Mouse (Mus musculus): ENCODE results near the gene Fhit. TPM values are rescaled to one million over a fixed set of nuclear protein-coding genes. Genes with fewer than 3 reads are reported as not detected.

The Fhit gene
- polyA plus RNA-seq, 1 experiment: 3.7 TPM

- H3K4me3 ChIP-seq (ENCODE audit: low read depth, low read length): no peak overlapping the region
- TF ChIP-seq POLR2A (IDR thresholded peaks at IDR 0.05; ENCODE audit: low read depth, low read length) (no peak), CTCF (IDR thresholded peaks at IDR 0.05; ENCODE audit: extremely low read depth, insufficient read length, insufficient replicate concordance, low read depth, low read length) (no peak)
- 58% methylated on average over 9 of the region's 9 CpGs for WGBS
- no peaks in the 10 kb centered on the region for H3K36me3 ChIP-seq (ENCODE audit: control insufficient read depth, insufficient read depth, low read length)
- H3K27me3 ChIP-seq (ENCODE audit: control insufficient read depth, insufficient read depth, low read length): no peaks in the 10 kb centered on the region
- H3K4me1 ChIP-seq (ENCODE audit: control insufficient read depth, insufficient read depth, insufficient read length, low read length): no peaks in the 10 kb centered on the region
- no peak overlapping the region for H3K27ac ChIP-seq (ENCODE audit: insufficient read depth, low read depth, low read length)
These were observed 1517.3 kb downstream of the Fhit start for GRCm38 (mm10) chr14:9644216-9645166.

- no peaks in the 10 kb centered on the region for H3K4me1 ChIP-seq (ENCODE audit: control insufficient read depth, insufficient read depth, insufficient read length, low read length)
- H3K27me3 ChIP-seq (ENCODE audit: control insufficient read depth, insufficient read depth, low read length): no peaks in the 10 kb centered on the region
- no peak overlapping the region for H3K27ac ChIP-seq (ENCODE audit: insufficient read depth, low read depth, low read length)
- 77% methylated on average over 7 of the region's 7 CpGs for WGBS
- H3K4me3 ChIP-seq (ENCODE audit: low read depth, low read length): no peak overlapping the region
- no peaks in the 10 kb centered on the region for H3K36me3 ChIP-seq (ENCODE audit: control insufficient read depth, insufficient read depth, low read length)
- TF ChIP-seq CTCF (IDR thresholded peaks at IDR 0.05; ENCODE audit: extremely low read depth, insufficient read length, insufficient replicate concordance, low read depth, low read length) (no peak), POLR2A (IDR thresholded peaks at IDR 0.05; ENCODE audit: low read depth, low read length) (no peak)
These were observed 1518.1 kb downstream of the Fhit start for GRCm38 (mm10) chr14:9643700-9644099.

- Histone ChIP-seq H3K27me3 (ENCODE audit: control insufficient read depth, insufficient read depth, low read length) (no peaks in the 10 kb centered on the region), H3K4me1 (ENCODE audit: control insufficient read depth, insufficient read depth, insufficient read length, low read length) (no peaks in the 10 kb centered on the region), H3K27ac (ENCODE audit: insufficient read depth, low read depth, low read length) (no peak overlapping the region), H3K4me3 (ENCODE audit: low read depth, low read length) (no peak overlapping the region), H3K36me3 (ENCODE audit: control insufficient read depth, insufficient read depth, low read length) (no peaks in the 10 kb centered on the region)
- TF ChIP-seq POLR2A (IDR thresholded peaks at IDR 0.05; ENCODE audit: low read depth, low read length) (no peak), CTCF (IDR thresholded peaks at IDR 0.05; ENCODE audit: extremely low read depth, insufficient read length, insufficient replicate concordance, low read depth, low read length) (no peak)
- WGBS: 63% methylated on average over 6 of the region's 6 CpGs
These were observed 1519.2 kb downstream of the Fhit start for GRCm38 (mm10) chr14:9642628-9643027.

GRCm38 (mm10) chr14:9642068-9642467, 1519.8 kb downstream of the Fhit start:
- Histone ChIP-seq H3K4me1 (ENCODE audit: control insufficient read depth, insufficient read depth, insufficient read length, low read length) (no peaks in the 10 kb centered on the region), H3K4me3 (ENCODE audit: low read depth, low read length) (no peak overlapping the region), H3K36me3 (ENCODE audit: control insufficient read depth, insufficient read depth, low read length) (no peaks in the 10 kb centered on the region), H3K27me3 (ENCODE audit: control insufficient read depth, insufficient read depth, low read length) (no peaks in the 10 kb centered on the region), H3K27ac (ENCODE audit: insufficient read depth, low read depth, low read length) (no peak overlapping the region)
- WGBS: 88% methylated on average over 3 of the region's 3 CpGs
- TF ChIP-seq POLR2A (IDR thresholded peaks at IDR 0.05; ENCODE audit: low read depth, low read length) (no peak), CTCF (IDR thresholded peaks at IDR 0.05; ENCODE audit: extremely low read depth, insufficient read length, insufficient replicate concordance, low read depth, low read length) (no peak)

GRCm38 (mm10) chr14:9634247-9634991, 1527.4 kb downstream of the Fhit start:
- H3K4me1 ChIP-seq (ENCODE audit: control insufficient read depth, insufficient read depth, insufficient read length, low read length): no peaks in the 10 kb centered on the region
- H3K27ac ChIP-seq (ENCODE audit: insufficient read depth, low read depth, low read length): no peak overlapping the region
- no peaks in the 10 kb centered on the region for H3K36me3 ChIP-seq (ENCODE audit: control insufficient read depth, insufficient read depth, low read length)
- WGBS: 39% methylated on average over 1 of the region's 1 CpGs
- TF ChIP-seq CTCF (IDR thresholded peaks at IDR 0.05; ENCODE audit: extremely low read depth, insufficient read length, insufficient replicate concordance, low read depth, low read length): no peak
- TF ChIP-seq POLR2A (IDR thresholded peaks at IDR 0.05; ENCODE audit: low read depth, low read length): no peak
- H3K4me3 ChIP-seq (ENCODE audit: low read depth, low read length): no peak overlapping the region
- no peaks in the 10 kb centered on the region for H3K27me3 ChIP-seq (ENCODE audit: control insufficient read depth, insufficient read depth, low read length)

GRCm38 (mm10) chr14:9632537-9632936, 1529.3 kb downstream of the Fhit start:
- 69% methylated on average over 3 of the region's 3 CpGs for WGBS
- Histone ChIP-seq H3K4me3 (ENCODE audit: low read depth, low read length) (no peak overlapping the region), H3K4me1 (ENCODE audit: control insufficient read depth, insufficient read depth, insufficient read length, low read length) (no peaks in the 10 kb centered on the region), H3K36me3 (ENCODE audit: control insufficient read depth, insufficient read depth, low read length) (no peaks in the 10 kb centered on the region), H3K27ac (ENCODE audit: insufficient read depth, low read depth, low read length) (no peak overlapping the region), H3K27me3 (ENCODE audit: control insufficient read depth, insufficient read depth, low read length) (no peaks in the 10 kb centered on the region)
- TF ChIP-seq CTCF (IDR thresholded peaks at IDR 0.05; ENCODE audit: extremely low read depth, insufficient read length, insufficient replicate concordance, low read depth, low read length): no peak
- TF ChIP-seq POLR2A (IDR thresholded peaks at IDR 0.05; ENCODE audit: low read depth, low read length): no peak

All from small intestine, adult 2 months (tissue).